Mouse (Mus musculus): ENCODE data around the gene Zc3hav1l. TPM values are rescaled to one million over a fixed set of nuclear protein-coding genes. Genes with fewer than 3 reads are reported as not detected.

Gene Zc3hav1l
- under 1 TPM; 0.23 to 0.31 TPM for total RNA-seq (2021)
- long read RNA-seq, experiment 1, full-length matches to known transcripts = 1 of 1 reads
- long read RNA-seq, experiment 1, partial matches to known transcripts = 0 of 1 reads
- long read RNA-seq, experiment 1, other reads (novel, unspliced or antisense) = 0 of 1 reads
- long read RNA-seq, experiment 2 = 0 reads

DNA sequence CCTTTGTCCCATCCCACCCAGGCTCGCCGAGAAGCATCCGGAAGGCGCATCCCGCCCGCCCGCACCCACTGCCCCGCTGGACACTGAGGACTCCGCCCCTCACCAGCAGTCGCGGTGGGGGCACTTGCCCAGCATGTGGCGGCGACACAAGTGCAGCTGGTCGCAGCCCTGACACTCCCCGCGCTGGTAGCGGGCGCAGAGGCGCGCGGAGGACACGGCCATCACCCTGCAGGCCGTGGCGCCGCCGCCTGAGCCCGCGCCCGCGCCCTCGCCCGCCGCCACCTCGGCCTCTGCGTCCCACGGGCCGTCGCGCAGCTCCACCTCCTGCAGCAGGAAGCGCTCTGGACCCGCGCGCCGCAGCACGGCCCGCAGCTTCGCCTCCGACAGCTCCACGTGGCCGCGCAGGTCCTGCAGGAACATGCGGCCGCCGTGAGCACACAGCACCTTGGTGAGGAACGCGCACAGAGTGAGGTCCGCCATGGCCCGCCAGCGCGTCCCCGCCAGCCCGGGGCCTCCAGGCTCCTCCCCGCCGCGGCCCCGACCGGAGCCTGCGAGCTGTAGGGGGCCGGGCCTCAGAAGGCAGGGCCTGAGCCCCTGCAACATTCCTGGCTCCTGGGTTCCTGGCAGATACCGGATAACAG is at the start of gene Zc3hav1l:
Gene Zc3hav1l, minus strand, starts transcription at position 499 of the 641 bp plus-strand sequence.
- DNase-seq (ENCODE audit: low spot score) = peak; percentile 24

DNA sequence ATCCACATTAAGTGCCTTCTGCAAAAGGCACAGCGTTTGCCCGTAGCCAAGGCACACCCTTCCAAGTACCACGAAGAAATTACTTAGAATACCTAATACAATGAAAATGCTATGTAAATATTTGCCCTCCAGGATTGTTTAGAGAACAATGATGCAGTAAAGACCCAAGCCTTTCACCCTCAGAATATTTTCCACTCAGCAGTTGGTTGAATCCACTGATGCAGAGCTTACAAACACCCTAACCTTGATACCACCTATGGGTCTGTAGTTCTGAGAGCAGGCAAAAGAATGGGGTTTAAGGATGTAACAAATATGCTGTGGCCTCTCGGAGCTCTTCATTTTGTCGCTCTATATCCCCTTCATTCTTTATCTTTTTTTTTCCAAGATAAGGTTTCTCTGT is 48.8 kb upstream of the Zc3hav1l start:
- DNase-seq (ENCODE audit: low spot score) = no peak

DNA sequence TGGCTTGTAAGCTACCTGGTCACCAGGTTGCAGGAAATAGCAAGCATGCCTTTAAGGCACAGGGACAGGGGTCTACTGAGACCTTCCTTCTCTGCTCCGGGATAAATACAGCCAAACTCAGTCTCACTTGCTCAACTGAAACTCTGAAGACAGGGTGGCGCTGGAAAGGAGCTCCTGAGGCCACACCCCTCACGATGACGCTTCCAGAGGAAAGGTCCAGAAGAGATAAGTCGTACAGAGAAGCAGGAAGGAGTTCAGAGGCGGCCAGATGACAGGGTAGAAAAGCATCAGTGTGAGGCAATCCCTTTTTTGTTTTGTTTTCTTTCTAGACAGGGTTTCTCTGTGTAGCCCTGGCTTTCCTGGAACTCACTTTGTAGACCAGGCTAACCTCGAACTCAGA is 46.7 kb upstream of the Zc3hav1l start:
- DNase-seq (ENCODE audit: low spot score) = peak; percentile 60

DNA sequence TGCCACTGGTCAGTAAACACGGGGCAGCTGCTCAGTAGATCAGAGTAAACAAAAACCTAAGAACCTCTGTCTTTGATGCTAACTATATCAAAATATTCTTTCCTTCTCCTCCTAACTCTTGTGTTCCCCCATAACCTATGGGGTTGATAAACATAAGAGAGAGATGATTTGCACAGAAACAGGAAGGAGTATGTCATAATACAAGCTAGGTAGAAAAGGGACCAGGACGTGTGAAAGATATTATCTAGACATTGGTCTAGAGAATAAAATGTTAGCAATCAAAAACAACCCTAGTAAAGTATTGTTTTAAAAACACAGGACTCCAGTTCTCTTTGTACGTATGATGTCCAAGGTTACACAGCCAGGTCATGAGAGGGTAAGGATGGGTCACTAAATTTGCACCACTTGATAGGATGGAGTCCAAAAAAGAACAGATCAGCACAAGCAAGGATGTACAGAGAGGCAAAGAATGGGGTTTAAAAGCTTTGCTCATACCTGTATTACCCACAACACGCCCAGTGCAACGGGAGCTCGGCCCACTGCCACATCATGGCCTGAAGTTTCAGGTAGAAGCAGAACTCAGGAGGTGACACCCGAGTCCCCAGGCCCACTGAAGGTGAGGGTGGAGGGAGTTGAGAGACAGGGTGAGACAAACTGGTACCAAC is 45.1 kb upstream of the Zc3hav1l start:
- DNase-seq (ENCODE audit: low spot score) = no peak

DNA sequence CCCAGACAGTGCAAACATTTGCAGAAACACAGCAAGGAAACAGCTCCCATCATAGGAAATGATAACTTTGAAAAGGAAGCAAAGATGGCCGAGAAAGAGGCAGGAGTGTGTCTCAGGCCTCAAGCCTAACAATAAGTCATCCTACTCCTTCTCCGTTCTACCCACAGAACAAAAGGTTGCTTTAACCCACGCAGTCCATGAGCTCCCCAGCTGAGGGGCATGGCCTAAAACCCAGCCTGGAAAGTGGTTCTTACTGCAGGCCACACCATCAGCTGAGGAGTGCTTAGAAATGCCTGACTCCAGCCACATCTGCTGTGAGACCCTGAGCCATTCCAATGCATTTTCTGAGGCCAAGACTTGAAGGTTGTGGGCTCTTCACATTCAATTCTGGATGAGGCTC is 44.5 kb upstream of the Zc3hav1l start:
- DNase-seq (ENCODE audit: low spot score) = no peak

DNA sequence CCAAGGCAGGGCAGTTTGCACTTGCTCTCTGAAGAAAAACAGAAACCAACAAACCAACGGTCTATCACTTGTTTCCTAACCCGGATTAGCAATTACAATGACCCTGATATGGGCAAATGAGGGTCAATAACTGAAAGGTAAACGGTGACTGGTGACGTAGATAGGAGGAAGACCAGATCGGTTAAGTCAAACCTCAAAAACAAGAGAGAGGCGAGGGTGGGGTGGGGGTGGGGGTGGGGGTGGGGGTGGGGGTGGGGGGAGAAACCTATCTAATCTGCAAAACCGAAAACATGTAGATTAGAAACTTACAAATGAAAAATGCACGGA is 43.6 kb upstream of the Zc3hav1l start:
- DNase-seq (ENCODE audit: low spot score) = no peak

DNA sequence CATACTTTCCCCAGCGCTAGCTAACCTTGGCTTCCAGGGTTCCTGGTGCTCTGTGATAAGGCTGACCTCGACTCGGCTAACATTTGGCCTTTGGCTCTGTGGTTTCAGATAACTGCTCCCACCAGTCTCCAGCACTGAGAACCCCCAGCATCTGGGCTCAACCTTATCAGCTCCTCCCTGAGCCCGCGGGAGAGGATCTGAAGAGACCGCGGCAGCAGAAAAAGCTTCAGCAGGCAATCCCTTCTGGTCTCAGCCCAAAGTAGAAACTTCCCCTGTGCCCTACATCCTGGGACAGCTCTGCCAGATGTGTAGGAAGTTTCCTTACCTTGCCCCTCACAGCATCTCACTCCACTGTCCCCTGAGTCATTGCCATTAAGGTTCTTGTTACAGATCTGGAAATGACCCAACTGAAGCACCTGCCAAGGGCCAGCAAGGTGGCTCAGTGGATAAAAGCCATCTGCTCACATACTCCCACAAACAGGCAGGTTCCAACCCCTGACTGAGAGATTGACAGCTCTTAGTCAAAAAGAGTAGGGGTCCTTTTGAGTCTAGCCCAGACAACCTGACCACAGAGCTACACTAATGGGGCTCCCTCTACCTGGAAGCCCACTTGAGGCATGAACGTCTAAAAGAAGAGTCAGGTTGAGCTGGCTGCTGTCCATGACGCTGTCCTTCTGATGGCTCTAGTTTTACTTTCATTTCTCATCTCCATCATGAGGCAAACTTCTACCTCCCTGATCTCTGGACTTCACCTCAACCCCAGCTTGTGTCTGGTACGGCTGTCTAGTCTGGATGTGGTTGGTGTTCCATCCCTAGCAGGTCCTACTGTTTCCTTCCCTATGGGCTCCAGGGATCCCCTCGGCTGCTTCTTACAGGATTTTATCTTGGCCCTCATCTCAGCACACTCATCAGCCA is 42.9 kb upstream of the Zc3hav1l start:
- DNase-seq (ENCODE audit: low spot score) = no peak

DNA sequence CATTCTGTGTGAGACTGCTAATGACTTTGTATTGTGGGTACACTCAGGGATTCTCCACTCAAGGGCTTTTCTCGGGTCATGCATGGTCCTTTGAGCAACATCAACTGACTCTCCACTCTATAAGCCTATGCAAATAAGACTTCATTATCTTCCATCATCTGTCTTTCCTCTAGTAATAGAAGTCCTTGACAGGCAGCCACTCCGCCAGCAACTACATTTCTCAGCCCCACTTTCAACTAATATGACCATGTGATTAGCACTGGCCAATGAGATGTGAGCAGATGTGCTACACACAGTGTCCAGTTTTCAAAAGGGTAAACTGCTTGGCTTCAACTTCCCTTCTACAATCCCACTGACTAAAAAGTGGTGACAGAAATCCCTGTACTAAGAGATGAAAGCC is 40.0 kb upstream of the Zc3hav1l start:
- DNase-seq (ENCODE audit: low spot score) = no peak

DNA sequence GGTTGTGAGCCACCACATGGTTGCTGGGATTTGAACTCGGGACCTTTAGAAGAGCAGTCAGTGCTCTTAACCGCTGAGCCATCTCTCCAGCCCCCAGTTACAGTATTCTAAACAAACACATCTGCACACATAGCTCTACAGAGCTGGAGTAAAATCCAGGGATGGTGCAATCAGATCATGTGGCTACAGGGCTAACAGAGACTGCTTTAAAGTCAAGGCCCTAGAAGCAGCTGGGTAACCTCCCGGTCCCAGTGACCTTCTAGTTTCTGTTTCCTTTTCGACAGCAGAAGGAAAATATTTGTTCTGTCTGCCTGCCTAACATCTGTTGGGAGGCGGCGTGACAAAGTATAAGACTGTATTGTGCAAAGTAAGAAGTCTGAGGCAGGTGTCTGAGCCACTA is 38.9 kb upstream of the Zc3hav1l start:
- peak; percentile 25 for DNase-seq (ENCODE audit: low spot score)

DNA sequence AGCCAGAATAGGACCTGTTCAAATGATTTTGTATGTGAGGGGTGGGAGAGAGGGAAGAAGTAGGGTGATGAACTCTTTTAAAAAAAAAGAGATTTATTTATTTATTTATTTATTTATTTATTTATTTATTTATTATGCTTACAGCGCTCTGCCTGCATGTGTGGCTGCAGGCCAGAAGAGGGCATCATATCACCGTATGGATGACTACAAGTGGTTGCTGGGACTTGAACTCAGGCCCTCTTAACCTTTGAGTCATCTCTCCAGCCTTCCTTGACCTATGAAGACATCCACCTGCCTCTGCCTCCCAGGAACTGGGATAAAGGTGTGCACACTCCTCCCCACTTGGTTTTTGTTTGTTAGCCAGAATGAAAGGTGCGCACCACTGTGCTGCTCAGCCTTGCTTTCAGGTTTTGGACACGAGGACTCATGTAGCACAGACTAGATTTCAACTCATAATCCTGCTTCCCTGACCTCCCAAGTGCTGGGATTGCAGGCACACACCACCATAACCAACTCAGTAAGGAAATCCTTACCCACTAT is 38.2 kb upstream of the Zc3hav1l start:
- DNase-seq (ENCODE audit: low spot score) = no peak

DNA sequence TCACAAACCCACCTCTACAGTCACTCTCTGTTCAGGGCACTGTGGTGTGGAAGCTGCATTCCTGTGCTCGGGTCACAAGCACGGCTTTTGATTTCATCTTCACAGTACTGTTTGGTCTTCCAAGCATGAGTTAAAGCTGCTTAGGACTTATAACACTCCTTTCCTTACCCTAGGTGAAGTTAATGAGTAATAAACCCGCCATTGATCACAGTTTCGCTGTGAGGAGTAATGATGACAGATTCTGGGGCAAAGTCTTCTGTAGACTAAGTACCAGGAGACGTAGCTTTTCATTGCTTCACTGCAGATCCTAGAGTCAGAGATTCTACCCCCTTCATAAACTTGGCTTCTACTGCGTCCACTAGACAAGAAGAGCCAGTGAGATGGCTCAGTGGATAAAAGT is 36.2 kb upstream of the Zc3hav1l start:
- no peak for DNase-seq (ENCODE audit: low spot score)

DNA sequence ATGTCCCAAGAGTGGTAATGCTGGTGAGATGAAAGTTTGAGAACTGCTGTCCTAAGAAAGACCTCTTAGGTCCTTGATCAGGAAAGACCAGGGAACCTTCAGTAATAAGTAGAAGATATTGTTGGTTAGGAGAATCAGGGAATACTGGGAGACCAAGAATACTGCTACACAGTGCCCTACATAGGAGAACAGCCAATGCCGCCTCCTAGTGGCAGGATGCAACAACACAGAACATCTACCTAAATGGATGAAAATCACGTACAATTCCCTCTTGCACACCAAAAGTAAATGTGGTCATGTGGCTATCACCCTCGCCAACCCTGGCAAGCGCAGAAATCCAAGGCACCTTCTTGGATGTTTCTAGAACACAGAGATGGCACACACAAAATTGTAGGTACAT is 27.5 kb upstream of the Zc3hav1l start:
- DNase-seq (ENCODE audit: low spot score) = no peak

DNA sequence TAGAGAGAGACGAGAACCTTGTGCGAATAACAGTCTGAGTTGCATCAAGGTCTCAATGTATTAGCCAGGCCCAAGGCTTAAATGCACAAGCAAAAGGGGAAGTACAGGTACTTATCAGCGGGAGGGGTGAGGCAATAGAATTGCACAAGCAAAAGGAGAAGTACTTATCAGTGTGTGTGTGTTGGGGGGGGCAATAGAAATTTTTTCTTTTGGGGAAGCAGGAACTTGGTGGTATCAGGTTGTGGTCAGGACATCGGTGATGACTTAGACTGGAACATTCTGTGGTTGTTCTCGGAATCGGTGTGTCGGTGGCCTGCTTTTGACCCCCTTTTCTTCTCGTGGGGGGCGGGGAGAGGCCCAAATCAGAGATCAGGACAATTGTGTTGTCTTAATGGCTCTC is 21.6 kb upstream of the Zc3hav1l start:
- no peak for DNase-seq (ENCODE audit: low spot score)

DNA sequence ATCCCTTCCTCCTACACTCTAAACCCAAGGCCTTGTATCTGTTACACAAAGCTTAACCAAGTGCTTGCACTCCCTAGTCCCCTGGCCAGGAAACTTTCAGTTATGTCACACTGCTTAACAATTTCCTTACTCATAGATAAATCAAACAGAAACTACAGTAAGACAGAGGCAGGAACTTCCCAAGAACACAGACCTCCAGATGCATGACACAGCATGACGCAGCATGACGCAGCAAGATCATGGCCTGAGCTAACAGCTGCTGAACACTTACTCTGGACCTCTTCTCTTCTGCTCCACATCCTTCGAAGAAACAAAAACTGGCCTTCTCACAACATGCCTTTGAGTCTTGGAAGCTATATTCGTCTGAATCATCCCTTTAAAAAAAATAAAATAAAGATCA is 17.0 kb upstream of the Zc3hav1l start:
- no peak for DNase-seq (ENCODE audit: low spot score)

DNA sequence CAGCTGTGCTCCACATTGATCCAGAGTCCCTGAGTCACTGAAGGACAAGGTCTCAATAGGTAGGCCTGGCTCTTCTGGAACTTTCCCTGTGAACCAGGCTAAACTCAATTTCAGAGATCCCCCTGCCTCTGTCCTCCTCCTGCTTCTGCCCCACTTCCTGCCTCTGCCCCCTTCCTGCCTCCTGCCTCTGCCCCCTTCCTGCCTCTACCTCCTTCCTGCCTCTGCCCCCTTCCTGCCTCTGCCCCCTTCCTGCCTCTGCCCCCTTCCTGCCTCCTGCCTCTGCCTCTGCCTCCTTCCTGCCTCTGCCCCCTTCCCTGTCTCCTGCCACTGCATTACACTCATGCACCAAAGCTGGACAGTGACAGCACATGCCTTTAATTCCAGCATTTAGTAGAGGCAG is 10.7 kb upstream of the Zc3hav1l start:
- no peak for DNase-seq (ENCODE audit: low spot score)

DNA sequence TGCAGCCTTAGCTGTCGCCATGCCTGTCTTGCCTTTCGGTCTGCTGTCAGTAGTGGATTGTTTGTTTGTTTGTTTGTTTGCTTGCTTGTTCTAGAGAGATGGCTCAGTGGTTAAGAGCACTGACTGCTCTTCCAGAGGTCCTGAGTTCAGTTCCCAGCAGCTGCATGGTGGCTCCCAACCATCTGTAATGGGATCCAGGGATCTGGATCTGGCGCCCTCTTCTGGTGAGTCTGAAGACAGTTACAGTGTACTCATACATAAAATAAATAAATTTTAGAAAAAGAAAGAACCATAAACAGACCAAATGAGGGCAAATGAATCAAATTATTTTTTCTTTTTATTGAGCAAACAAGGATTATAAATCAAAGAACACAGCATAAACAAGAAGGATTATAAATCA is 5.9 kb upstream of the Zc3hav1l start:
- no peak for DNase-seq (ENCODE audit: low spot score)

DNA sequence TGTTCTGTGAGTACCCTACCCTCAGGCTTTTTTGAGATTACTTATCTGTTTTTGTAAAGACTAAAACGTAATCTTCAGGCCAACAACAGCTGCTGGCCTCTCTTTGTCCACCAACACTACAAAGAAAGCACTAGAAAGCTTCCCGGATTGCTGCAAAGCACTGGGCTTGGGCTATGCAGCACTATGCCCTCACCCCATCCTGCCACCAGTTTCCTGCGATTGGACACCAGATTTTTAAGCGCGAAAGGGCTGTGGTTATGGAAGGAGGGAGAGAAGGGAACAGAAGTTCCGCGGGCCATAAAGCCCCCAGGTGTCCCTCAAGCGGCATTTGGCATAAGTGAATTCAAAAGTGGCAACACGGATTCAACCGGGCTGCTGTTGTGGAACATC is 818 bp downstream of the Zc3hav1l start:
- no peak for DNase-seq (ENCODE audit: low spot score)

DNA sequence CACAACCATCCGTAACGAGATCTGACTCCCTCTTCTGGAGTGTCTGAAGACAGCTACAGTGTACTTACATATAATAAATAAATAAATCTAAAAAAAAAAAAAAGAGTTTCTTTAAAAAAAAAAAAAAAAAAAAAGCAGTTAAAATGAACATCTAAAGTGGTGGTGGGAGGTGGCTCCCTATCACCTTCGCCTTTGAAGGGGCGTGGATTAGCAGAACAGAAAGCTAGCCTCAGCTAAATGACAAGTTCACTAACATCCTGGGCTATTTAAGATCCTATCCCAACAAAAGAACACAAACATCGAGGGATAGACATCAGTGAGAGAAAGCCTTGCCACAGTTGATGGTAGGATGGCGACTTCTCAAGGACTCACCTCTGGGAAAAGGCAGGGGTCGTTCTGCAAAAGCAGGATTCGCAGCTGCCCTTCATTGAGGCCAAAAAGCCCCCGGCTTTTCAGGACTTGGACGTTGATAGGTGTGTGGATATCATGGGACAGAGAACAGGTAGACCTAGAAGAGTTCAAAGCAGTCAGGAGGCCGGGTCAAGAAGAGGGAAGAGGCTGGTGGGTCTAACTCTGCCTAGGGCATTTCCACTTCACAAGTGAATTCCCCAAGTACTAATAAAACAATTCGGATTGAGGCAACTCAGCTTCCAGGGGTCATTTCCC is 1.3 kb downstream of the Zc3hav1l start:
- DNase-seq (ENCODE audit: low spot score) = no peak

DNA sequence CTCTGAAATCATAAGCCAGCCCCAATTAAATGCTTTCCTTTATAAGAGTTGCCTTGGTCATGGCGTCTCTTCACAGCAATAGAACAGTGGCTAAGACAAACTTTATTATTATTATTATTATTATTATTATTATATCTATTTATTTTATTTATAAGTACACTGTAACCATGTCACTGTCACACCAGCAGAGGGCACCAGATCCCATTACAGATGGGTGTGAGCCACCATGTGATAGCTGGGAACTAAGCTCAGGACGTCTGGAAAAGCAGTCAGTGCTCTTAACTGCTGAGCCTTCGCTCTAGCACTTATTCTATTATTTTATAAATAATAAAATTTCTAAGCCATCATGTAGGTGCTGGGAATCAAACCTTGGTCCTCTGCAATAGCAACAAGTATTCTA is 5.4 kb downstream of the Zc3hav1l start:
- no peak for DNase-seq (ENCODE audit: low spot score)

DNA sequence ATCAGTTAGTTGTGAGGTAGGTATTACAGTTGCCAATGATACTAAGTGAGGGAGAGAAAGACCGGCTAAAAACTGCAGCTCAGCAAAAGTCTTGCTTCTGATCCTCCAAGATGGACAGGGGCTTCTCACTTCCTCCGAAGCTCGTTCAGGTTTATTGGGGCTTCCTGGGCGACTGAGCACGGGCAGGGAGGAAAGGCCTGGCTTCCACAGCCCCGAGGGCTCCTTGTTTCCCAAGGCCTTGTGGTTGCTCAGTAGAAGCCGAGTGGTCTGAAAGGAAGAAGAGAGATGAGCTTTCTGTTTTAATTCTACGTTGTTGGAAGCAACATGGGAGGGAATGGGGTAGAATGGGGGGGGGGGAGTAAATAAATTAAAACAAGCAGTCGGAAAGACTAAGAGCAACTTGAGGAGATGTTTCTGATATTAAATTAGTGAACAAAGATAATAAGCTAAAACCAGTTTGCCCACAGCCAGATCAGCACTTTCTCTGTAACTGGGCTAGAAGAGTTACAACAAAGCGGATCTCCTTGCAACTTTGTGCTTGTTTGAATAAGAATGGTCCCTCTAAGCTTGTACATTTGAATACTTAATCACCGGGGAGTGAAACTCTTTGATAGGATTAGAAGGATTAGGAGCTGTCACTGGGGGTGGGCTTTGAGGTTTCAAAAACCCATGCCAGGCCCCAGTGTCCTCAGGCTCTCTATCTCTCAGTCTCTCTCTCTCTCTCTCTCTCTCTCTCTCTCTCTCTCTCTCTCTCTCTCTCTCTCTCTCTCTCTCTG is 6.0 kb downstream of the Zc3hav1l start:
- DNase-seq (ENCODE audit: low spot score) = no peak

DNA sequence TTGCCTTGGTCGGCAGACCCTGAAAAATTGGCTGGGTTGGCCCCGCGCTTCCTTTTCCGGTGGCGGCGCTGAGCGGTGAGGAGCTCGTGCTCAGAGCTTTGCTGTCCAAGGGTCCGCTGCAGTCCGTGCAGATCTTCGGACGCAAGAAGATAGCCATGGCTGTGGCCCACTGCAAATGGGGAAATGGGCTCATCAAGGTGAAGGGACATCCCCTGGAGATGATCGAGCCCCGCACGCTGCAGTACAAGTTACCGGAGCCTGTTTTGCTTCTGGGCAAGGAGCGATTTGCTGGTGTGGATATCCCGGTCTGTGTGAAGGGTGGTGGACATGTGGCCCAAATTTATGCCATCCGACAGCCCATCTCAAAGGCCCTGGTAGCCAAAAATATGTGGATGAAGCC is 14.6 kb downstream of the Zc3hav1l start:
- DNase-seq (ENCODE audit: low spot score) = no peak

All from gastrocnemius, adult 18-20 months (tissue).